Mouse (Mus musculus) ovary, adult 18-20 months (tissue): ENCODE data around the gene Zfp229.
A peak's percentile ranks its signal among the peaks of the same experiment; 100 is the strongest.
"Not testable (repeated sequence)": the region's sequence is repeated elsewhere in the genome, so short reads cannot be mapped to it uniquely, and the experiment has no call there.

Source experiments
- DNase-seq: peaks from one replicate; pipeline ENCODE4 v3.0.0; 2022; ENCODE audit warnings: low spot score, mixed read lengths

Gene Zfp229

DNA sequence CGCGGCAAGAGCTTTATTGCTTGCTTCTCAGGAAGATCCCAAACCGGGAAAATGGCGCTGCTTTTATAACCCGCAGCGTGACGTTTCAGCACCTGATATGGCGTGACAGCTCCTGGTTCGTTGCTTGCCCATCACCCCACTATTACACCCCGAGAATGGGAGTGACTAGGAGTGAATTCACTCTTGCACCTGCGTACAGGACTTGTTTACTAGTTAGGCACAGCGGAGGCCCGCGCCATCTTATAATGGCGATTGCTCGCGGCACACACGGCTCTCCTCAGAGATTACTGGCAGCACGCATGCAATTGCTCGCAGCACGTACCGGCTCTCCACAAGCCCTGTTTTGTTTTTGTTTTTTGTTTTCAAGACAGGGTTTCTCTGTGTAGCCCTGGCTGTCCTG is at the start of gene Zfp229:
TSS of gene Zfp229 (plus strand) at position 301 of the 400 bp plus-strand sequence.
- not testable (repeated sequence) for DNase-seq

DNA sequence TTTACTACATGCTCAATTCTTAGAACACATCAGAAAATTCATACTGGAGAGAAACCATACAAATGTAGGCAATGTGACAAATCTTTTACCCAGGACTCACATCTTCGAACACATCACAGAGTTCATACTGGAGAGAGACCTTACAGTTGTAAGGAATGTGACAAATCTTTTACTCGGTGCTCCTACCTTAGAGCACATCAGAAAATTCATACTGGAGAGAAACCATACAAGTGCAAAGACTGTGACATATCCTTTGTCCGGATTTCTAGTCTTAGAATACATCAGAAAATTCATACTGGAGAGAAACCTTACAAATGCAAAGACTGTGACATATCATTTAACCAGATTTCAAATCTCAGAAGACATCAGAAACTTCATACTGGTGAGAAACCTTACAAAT is 39.0 kb upstream of the Zfp229 start, which contains the start of gene Gm10226:
TSS of gene Gm10226 (plus strand) at position 301 of the 400 bp plus-strand sequence.
- DNase-seq: no peak

DNA sequence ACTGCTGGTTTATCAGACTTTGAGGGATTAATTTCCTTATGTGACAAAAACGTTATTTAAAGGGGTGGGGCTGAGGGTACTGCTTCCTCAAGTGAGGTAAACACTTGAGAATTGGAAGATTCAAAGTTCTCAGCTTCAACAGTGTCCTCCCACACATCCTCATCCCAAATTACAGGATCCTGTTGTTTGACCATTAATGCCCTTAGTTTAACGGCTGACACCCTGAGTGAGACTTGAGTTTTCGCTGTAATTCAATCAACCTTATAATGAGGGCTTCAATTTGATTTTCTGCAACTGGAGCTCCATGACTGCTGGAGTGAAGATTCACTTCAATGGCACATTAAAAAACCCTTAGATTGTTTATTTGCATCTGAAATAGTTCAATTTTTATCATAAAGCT is 37.3 kb upstream of the Zfp229 start:
- no peak for DNase-seq

DNA sequence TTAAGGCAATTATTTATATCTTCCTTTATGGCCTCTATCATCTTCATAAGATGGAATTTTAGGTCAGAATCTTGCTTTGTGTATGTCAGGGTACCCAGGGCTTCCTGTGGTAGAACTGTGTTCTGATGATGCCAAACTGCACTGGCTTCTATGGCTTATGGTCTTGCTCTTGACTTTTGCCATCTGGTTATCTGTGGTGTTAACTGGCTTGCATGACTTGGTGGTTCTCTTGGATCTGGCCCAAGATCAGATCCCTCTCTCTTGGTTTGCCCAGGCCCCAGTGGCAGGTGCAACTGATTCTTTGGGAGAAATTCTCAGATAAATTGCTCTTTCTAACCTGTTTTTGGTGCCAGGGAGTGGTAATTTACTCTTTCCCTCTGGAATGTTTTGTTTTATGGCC is 34.5 kb upstream of the Zfp229 start:
- no peak for DNase-seq

DNA sequence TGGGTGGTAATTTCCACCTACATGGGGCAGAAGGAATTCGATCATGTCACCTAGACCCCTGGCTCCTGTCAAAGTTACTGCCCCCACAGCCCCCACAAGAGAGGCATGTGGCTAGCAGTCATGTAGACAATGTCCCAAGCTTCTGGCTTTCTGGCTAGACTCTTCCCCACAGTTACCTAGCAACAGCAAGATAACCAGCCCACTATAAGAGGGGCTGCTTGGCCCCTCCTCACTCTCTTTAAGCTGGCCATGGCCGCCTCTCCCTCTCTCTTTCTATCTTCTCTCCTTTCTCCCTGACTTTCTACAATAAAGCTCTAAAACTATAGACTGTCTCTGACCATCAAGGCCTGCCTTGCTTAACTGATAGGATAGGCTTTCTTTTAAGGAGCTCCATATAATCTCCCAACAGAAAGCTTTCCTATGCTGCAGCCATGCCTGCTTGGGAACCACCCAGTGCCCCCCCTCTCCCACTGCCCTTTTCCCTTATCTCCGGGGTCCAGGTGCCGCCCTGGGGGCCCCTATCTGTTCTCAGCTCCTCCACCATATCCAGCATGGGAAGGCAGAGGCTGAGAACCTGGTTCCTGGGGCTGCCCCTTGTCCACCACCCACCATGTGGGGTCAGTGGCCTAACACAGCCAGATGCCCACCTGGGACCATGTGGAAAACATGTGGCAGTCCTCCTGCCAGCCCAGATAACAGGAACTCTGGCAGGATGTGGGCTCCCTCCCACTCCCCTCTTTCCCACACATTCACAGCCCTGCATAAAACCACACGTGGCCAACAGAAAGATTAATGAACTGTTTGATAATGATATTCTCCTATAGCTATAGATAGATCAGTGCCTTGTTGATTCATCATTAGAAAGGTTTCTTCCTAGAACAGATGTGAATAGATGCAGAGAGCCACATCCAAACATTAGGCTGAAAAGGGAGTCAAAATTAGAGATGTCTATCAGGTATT is 28.0 kb upstream of the Zfp229 start:
- no peak for DNase-seq

DNA sequence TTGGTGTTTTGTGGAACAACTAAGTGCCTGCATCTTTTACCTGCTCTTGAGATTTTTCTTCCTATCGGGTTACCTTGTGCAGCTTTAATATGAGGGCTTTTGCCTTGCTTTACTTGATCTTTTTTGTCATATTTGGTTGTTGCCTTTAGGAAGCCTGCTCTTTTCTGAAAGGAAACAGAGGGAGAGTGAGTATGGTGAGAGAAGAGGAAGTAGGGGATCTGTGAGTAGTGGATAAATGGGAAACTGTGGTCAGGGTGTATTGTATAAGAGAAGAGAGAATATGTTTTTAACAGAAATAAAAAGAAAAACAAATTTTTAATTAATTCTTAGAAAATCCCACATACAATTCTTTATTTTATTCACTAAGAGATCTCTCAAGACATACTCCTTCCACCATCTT is 27.2 kb upstream of the Zfp229 start:
- no peak for DNase-seq

DNA sequence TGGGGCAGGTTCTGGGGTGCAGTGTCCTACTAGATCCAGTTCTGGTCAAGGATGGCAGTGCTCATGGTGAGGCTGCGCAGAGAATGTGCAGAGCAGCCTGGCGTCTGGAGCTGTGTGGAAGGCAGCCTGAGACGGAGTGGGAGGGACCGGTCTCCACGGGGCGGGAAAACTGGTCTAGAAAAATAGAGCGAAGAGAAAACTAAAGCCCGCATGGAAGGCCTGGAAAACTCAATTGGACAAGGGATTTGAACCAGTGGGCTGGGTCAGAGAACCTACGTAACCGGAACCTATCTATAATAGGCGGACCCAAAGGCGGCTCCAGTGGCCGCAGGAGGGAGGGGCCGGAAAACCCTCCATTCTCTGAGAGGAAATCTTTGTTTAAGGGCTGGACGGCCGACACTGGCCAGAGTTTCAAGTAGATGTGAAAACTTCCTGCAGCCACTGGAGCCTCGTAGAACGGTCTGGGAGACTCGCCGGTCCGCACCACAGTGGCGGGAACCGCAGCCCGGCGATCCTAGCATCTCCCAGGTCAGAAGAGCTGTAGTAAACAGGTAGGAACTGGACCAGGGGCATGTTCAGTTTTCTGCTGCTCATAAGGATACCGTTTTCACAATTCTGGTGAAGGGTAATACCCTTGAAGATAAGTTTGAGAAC is 23.1 kb upstream of the Zfp229 start, which contains the start of gene Zfp760:
TSS of gene Zfp760 (plus strand) at position 399 of the 654 bp plus-strand sequence.
- DNase-seq: peak; percentile 87

DNA sequence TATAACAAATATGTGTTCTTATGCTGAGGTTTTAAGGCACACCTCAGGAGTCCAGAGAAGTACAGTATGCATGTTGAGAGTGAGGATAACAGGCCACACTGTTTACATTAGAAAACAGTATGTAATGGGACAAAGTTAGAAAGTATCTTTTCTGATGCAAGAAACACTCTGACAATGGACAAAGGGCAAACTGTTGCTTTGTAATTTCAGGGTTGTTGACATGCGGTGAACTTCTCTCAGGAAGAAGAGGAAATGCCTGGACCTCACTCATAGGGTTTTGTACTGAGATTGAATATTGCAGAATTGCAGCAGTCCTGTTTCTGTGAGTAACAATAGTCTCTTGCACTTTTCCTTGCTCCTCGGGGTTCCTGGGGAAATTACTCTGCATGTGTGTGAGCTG is 22.2 kb upstream of the Zfp229 start:
- no peak for DNase-seq

DNA sequence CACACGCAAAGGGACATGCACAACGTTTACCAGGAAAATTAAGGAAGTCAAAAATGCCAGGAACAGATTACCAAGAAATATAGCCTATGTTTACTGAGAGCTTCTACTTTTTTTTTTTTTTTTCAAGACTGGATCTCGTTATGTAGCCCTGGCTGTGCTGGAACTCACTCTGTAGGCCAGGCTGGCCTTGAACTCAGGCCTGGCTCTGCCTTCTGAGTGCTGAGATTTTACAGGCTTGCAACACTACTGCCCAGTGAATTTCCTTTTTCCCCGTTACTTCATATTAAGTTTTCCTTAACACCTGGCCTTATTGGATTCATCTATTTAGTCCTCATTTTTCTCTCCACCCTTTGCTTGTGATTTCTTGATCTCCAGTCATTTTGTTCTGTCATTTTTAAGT is 2.5 kb downstream of the Zfp229 start:
- DNase-seq: no peak

DNA sequence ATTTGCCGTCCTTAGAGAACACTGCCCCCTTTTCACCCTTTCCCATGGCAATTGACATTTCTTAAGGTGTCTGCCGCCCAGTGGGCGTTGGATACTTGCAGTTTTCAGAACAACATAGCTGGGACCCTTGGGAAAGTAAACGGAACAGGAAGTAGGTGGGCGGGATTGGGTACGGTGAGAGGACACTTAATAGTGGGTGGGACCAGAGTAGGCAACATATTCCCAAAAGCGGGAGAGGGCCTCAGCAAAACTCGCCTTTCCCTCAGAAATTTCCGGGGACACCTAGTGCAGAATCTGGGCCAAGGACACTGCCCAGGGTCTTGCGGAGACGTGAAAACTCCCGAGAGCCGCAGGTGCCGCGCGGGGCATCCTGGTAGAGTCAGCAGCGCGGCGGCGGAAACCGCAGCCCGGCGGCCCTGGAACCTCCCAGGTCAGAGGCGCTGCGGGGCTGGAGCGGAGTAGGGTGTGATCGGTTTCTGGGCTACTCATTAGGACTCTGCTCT is 3.0 kb downstream of the Zfp229 start:
- DNase-seq: peak; percentile 69

DNA sequence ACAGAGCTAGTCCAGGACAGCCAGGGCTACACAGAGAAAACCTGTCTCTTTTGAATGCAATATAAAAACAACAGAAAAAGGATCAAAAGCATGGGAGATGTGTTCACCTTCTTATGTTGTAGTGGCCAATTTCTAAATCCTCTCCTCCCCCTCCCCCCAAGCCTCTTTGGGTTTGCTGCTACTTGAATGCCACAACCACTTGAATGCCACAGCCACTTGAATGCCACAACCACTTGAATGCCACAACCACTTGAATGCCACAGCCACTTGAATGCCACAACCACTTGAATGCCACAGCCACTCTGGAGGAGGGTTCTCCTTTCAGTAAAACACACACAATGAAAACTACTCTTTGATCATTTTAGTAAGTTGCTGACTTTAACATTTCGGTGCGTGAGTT is 22.2 kb downstream of the Zfp229 start:
- DNase-seq: no peak

DNA sequence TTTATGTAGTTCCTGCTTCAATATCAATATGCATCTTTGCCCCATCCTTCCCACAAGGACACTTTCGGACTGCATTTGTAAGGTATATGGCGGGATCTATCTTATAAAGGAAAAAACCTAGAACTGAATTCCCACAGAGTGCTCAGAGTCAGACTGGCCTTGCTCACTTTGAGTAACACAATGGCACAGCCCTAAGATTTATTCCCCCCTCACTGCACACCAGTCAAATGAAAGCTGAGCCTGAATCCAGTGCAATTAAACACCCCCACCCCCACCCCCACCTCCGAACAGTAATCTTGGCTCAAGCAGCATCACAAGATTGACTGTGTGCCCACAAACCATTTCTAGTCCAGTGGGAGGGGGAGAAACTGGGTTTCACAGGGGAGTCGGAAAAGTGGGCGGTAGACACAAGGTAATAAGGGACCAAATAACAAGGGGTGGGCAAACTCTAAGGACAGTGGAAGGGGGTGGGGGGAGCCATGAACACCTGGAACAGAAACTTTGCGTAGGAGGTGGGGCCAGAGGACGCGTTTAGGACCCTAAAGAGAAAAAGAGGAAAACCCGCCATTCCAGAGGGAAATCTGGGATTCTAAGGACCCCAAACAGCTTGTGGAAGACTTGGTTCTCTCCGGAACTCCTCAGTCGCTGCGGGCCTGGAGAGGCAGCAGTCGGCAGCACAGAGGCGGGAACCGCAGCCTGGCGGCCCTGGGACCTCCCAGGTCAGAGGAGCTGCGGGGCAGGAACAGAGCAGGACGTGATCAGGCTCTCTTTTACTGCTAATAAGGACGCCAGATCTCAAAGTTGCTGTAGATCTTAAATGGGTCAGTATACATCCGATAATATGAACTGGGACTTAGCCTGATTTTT is 23.0 kb downstream of the Zfp229 start:
- no peak for DNase-seq

DNA sequence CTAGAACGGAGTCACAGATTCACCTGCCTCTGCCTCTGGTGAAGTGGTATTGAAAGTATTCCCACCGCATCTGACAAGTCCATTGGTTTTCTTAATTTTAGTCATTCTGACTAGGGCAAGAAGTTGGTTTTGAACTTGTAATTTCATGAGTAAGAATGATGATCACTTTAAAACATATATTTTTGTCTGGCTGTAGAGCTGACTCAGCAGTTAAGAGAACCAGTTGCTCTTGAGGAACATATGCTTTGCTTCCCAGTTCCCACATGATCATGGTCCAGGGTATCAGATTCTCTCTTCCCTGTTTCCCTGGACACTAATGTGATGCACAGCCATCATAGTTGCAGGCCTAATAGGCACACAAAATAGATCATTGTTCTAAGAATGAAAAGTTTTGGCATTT is 39.7 kb downstream of the Zfp229 start:
- no peak for DNase-seq

DNA sequence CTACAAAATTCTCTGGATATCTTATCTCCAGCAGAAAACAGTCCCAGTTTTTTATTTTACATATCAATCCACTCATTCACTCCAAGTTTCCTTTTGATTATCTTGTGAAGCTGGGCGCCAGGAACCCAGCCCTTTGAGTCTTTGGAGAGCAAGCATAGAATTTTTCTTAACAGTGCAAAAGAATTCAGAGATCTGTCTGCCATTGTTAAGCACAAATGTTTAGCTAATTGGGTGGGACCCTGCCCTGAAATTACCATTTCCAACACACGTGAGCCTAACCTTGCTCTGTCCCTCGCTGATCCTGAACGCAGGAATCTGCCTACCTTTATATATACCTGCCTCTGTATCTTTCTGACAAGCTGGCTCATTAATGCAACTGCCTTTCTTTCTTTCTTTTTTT is 61.7 kb downstream of the Zfp229 start:
- DNase-seq: no peak

DNA sequence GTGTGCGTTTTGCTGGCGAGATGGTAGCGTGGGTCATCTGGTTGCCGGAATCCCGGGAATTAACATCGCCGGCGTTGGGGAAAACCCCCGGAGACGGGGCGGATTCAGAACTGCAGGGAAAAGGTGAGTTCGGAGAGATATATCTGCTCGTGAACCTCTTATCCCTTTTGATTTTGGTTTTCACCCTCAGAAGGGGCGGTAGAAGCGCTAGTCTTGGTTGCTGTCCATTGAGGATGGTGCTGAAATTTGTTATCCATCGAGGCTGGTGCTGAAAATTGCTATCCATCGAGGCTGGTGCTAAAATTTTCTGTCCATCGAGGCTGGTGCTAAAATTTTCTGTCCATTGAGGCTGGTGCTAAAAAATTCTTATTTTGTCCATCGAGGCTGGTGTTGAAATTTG is 70.8 kb downstream of the Zfp229 start:
- DNase-seq: not testable (repeated sequence)
